Mouse (Mus musculus): Measurements from ENCODE around the gene Tbxas1.

DNA sequence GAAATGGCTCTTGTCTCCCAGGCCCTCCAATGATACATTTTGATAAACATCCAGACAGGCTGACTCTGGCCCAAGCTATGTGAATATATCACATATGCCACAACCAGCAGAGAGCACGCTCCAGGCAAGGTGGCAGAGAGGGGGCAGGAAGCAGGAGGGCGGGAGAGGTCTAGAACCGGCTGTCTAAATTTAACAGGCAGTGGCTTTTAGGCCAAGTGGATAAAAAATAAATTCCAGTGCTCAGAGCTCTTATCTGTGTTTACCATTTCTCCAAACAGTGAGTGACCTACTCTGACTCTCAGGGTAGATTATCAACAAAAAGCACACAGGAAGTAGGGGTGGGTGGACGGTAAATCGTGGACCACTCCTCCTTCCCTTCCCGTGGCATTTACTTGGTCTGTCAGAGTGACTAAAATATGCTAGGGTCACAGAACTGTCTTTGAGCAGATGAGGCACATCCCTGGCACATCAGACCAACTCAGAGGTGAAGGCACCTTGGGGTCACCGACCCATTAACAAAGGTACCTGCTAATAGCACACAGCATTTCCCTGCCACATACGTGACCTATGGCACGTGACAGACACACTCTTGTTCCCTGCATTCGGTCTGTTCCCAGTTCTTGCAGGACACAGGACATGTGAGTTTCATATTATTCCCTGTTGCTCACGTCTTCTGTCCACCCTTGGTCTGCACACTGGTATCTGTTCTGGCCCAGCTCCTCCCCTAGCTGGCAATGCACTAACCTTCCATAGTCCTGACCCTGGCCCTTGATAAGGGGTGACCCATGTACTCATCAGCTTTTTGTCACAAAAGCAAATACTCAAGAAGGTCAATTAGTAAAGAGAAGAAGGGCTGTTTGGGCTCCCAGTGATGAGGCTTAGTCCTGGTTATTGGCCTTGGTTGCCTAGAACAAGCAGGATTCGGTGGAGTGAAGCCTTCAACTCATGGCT lies 184.6 kb downstream of the Tbxas1 start:
- TF ChIP-seq CTCF (IDR thresholded peaks at IDR 0.05; ENCODE audit: borderline replicate concordance, insufficient read depth, low read depth, low read length) (no peak), POLR2A (IDR thresholded peaks at IDR 0.05; ENCODE audit: borderline replicate concordance, insufficient read depth, low read length) (no peak)

Measured in cerebellum, adult 2 months (tissue).